Mouse (Mus musculus): ENCODE data around the gene Kif26a.

- no peak for TF ChIP-seq CTCF (IDR thresholded peaks at IDR 0.05; ENCODE audit: low read depth)
- no peak for TF ChIP-seq EP300 (IDR thresholded peaks at IDR 0.05; ENCODE audit: low read depth)
Measured at GRCm38 (mm10) chr12:112169240-112169639, 23.2 kb downstream of the Kif26a start.

Data from liver, embryonic 14.5 days (tissue).